Mouse (Mus musculus) retina, adult 2 months (tissue): ENCODE results near the gene Trabd2b.

Experiments used
- DNase-seq: peaks from one replicate; pipeline ENCODE4 v3.0.0-alpha.2; 2012; ENCODE audit warnings: low read depth, low spot score

Trabd2b gene

GRCm38 (mm10) chr4:114442661-114443060 is 36.1 kb downstream of the Trabd2b start:
- DNase-seq: no peak

DNA sequence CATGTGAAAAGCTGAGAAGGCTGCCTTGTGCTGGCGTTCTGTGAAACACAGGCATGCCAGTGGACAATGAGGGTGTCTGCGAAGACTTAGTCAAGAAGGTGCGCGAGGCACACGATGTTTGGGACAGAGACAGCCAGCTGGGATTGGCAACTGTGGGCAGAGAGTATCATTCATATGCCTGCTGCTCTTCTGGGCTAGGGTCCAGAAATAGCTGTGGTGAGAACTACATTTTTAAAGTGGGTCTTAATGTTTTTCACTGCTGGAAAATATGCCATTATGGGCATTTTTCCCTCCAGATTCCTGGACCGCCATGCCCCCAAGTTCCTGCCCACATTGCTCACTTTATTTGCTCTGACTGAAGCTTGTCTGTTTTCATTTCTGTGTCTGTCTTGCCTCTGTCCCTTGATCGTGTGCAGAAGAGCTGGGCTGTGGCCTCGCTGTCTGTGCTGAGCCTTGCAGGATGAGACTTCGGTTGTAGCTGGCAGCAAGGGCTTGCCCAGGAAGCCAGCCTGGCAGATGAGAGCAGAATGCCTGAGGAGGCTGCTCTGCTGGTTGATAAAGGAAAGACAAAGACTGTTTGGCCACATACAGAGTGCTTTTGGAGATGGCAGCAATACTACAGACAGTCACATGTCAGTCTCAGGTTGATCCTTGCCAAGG is 42.0 kb downstream of the Trabd2b start:
- DNase-seq: no peak

GRCm38 (mm10) chr4:114453101-114453500 is 46.6 kb downstream of the Trabd2b start:
- DNase-seq: no peak

GRCm38 (mm10) chr4:114454016-114454415 is 47.5 kb downstream of the Trabd2b start:
- no peak for DNase-seq

DNA sequence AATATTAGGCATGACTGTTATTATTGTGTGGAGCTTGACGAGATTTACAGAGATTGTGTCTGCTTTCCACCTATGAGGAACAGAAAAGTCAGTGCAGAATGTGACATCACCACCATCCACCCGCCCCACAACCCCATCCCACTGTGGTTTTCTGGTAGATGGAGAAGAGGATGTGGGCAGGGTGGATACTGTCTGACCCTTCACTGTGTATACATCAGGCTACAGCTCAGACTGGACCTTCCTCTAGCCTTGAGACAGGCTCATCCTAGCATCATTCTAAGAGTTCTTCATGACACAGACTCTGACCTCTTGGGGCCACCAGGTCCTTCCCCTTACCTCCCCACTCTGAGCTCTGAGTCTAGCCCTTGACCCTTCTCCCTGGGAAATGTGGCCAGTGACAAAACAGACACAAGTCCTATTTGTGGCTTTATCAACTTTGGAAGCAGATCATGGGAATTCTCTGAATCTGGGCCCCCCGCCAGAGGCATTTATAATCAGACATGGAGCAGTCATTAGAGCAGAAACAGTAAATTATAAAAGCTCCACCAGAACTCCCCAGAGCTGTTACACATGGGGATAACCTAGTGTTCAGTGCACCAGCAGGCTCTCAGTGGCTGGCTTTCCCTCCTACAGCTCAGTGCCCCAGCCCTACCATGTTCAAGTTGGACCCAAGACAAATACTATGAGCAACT is 48.1 kb downstream of the Trabd2b start:
- no peak for DNase-seq

GRCm38 (mm10) chr4:114457111-114457510 is 50.6 kb downstream of the Trabd2b start:
- no peak for DNase-seq

GRCm38 (mm10) chr4:114459591-114459990 is 53.1 kb downstream of the Trabd2b start:
- no peak for DNase-seq

DNA sequence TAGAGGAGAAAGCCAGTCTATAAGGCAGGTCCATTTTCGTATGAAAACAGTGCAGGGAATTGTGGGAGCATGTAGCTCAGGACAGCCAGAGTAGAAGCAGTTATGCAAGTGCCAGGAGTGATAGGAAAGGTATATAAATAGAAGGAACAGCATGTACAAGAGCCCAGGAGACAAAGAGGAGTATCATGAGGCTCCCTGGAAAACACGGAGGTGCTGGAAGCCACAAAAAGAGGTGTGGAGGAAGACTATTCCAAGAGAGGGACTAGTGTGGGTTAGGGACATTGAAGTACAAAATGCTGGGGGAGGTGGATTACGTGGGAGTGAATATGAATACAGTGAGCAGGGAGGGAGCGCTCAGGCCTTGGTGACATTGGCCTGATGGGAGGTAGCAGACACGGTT is 53.9 kb downstream of the Trabd2b start:
- no peak for DNase-seq

DNA sequence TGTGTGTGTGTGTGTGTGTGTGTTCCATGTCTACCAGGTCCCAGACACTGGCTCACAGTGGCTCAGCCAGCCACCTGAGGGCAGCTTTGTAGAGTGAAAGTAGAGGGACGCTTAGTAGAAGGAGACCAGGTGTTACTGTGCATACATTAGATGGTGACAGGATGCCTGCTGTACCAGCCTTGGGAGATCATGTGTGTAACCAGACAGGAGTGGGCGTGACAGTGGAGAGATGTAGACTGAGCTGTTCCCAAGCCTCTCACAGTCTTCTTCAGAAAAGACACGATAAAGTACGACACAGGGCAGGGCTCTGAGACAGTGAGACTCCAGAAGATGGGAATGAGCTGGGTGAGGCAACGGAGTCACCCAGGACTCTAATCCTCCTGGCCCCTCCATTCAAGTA is 54.6 kb downstream of the Trabd2b start:
- DNase-seq: no peak

- DNase-seq: no peak
Observed at GRCm38 (mm10) chr4:114465641-114466040, 59.1 kb downstream of the Trabd2b start.

DNA sequence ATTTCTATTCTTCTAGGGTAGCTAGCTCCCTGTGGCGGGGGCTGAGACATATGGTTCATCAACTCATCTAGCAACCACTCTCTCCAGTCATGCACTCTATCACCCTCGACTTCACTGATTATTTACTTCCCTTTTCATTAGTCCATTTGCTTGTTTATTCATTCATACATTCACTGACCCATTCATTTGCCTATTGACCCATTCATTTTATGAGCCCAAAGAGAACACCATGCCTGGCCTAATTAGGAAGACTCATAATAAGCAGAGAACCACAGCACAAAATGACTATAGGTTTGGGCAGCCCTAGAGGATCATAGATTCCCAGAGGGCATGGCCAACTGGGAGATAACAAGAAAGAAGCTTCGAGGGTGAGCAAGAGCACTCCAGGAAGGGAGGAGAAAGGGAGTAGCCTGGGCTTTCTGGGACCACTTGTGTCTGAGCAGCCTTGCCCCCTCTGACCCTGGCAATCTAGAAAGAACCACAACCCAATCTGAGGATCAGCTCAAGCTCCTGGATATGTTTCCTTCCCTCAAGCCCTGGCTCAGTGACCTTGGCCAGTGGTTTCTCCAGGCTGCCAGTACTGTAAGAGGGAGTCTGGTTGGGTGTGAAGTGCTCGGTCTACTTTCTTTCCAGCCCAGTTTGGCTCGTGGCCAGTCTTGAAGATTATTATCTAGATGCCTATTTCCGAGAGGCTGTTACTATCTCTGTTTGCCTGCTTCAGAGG is 61.0 kb downstream of the Trabd2b start:
- DNase-seq: no peak

DNA sequence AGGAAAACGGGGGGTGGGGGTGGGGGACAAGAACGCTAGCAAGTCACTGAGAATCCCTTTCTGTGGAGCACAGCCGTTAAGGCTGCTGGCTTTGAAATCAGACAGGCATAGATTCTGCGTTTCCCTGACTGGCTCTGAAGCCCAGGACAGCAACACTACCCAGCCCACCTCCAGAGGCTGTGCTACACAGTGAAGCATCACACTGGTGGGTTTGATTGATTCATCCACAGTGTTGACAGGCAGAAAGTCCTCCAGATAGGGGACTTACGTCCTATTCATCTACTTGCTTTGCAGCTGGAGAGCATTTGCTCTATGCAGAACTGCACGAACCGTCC is 61.5 kb downstream of the Trabd2b start:
- DNase-seq: no peak

- DNase-seq: no peak
Observed at GRCm38 (mm10) chr4:114469881-114470280, 63.4 kb downstream of the Trabd2b start.

GRCm38 (mm10) chr4:114472143-114472542 is 65.6 kb downstream of the Trabd2b start:
- no peak for DNase-seq

- no peak for DNase-seq
Observed at GRCm38 (mm10) chr4:114476316-114476715, 69.8 kb downstream of the Trabd2b start.

DNA sequence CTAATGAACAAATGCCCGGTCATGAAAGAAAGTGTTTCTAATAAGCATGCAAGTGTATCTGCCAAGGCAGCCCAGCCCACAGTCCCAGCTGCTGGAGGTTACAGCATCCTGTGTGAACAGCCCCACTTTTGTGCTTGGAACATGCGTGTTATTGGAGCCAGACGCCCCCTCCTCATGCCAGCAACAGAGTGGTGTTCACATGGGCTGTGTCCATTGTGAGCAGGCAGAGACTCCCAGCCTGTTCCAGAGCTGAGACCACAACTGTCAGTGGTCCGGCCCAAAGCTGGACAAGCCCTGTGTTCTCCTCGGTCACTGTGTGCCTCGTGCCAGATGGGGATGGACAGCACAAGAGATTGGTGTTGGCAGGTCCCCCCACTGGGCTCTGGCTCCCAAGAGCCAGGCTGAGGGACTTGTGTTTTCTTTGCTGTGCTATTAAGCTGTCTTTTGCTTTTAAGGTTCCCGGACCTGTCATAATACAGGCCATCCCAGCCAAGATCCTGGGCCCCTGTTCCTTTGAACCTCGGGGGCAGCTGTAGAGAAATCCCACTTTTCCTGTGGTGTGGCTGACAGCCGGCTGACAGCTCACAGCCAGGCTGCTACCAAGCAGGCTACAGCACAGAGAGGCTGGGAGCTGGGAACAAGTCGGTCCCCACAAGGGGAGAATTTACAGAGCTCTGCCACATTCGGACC is 70.7 kb downstream of the Trabd2b start:
- no peak for DNase-seq

- no peak for DNase-seq
Observed at GRCm38 (mm10) chr4:114481518-114481917, 75.0 kb downstream of the Trabd2b start.

GRCm38 (mm10) chr4:114484173-114484572 is 77.6 kb downstream of the Trabd2b start:
- DNase-seq: no peak

DNA sequence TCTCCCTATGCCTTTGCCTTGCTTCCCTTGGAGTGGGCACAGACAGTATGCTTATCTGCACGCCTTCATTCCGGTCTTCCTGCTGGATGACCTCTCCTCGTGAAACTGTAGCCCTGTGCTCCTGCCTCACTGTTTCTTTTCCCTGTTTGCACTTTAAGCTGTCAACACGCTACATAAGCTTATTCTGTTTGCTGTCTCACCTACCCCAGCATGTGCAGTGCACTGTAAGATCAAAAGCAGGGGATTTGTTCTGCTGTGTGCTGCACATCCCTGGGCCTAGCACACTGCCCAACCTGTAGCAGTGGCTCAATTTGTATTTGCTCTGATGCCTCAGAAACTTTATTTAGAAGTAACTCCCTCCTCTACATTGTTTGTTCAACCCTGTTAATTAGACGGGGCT is 79.5 kb downstream of the Trabd2b start:
- DNase-seq: no peak

- no peak for DNase-seq
Observed at GRCm38 (mm10) chr4:114486885-114487531, 80.5 kb downstream of the Trabd2b start.

DNA sequence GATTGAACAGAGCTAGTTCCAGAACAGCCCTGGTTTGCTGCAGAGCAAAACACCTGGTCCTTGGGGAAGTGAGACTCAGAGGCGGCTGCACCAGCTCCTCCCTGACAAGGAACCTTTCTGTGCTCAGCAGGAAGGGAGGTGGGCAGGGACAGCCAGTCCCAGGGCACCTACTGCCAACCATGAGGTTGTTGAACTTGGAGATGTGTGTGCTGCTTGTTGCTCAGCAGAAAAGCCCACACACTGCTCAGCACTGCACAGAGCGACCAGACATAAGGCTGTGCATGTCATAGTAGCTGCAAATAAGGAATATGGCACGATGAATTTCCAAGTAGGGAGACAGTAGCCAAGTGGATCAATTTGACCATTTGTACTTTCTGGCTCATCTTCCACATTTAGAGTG is 81.2 kb downstream of the Trabd2b start:
- DNase-seq: no peak

DNA sequence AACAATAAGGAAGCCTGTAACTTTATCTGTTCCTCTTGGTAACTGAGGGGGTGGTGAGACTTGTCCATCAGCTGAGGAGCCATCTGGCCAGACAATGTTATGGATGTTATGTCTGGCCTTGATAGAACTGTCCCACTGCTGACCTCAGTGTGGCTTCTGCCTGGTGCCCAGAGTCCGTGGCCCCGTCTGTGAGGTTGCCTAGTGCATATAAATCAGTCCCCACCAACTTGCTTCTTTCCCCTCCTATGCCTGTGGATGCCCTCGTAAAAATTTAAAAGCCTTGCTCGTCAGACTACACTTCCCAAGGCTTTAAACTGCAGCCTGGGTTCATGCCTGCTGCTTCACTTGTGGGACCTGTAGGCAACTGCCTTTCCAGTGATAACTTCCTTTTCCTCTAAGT is 85.6 kb downstream of the Trabd2b start:
- DNase-seq: no peak
